Mouse (Mus musculus) ovary, adult 18-20 months (tissue): ENCODE data around the gene 4930430A15Rik.

Experiments used
- DNase-seq: peaks from one replicate; pipeline ENCODE4 v3.0.0; 2022; ENCODE audit warnings: low spot score, mixed read lengths

4930430A15Rik gene

DNA sequence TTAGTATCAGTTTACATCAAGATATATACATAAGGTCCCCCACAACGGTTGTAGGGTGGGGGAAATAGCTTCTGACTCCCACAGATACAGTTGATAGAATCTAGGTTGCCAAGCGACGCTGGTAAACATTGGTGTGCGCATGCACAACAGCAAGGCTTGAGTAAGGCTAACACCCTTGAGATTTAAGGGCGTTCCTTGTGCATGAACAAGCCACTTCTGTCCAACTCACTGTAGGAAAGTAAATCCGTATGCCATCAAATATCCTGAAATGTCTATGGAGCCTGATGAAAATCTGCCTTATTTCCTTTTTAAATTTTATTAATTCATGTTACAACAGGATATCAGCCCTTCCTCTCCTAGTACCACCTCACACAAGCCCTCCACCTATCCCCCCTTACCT, at the start of gene 4930430A15Rik:
4930430A15Rik (minus strand) TSS at position 101 of the 400 bp plus-strand sequence.
- no peak for DNase-seq

DNA sequence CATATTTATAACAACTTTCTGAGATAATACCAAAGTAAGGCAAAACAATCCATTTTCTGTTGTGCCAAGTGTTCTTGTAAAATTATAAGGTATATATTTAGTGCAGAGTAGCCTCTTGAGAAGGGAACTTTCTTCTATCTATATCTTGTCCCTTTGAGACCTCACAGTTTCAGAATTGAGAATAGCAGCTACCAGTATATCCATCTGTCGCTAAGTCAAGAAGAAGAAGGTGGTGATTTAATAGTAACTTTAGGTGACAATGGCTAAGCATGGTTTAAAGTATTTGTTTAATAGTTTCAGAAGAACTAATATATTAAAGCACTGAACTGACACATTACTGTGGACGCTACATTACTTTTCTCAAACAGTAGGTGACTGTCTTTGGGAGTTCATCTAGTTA, 44.6 kb upstream of the 4930430A15Rik start, which contains the start of gene Olfr1277:
Olfr1277 (minus strand) TSS at position 101 of the 400 bp plus-strand sequence.
- DNase-seq, result no peak

DNA sequence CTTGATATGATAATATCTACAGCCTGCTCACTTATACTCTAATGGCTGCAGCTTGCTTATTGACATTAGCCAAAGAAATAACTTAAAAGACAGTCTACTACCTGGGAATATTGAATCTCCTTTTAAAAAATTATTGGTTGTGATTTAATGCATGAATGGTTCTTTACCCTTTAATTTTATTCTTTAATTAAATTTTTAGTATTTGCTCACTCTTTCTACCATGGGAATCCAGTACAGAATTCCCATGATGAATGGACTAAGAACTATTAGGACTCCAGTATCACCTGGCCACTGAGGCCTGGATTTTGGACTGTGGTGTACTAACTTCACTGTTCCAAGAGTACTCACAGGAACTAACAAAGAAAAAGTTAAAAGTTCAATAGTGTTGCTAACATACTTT, 24.8 kb upstream of the 4930430A15Rik start, which contains the start of gene Olfr1276:
Olfr1276 (plus strand) TSS at position 301 of the 400 bp plus-strand sequence.
- DNase-seq, result no peak

DNA sequence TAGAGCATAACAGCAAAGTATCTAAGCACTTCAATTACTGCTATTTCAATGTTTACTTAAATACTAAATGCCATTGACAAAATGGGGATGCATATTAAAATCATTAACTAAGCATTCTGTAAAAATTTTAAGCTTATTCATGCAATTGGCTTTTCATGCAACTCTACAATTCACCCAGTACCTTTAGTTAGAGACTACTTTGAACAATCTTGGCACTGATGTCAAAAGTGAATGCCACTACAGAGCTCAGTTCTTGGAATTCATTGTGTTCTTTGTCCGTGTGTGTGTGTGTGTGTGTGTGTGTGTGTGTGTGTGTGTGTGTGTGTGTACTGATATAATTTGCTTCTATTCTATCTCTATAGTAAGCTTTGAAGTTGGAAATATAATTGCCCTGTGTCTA, 5.8 kb upstream of the 4930430A15Rik start, which contains the start of gene Olfr1275:
Olfr1275 (minus strand) TSS at position 101 of the 400 bp plus-strand sequence.
- no peak for DNase-seq

DNA sequence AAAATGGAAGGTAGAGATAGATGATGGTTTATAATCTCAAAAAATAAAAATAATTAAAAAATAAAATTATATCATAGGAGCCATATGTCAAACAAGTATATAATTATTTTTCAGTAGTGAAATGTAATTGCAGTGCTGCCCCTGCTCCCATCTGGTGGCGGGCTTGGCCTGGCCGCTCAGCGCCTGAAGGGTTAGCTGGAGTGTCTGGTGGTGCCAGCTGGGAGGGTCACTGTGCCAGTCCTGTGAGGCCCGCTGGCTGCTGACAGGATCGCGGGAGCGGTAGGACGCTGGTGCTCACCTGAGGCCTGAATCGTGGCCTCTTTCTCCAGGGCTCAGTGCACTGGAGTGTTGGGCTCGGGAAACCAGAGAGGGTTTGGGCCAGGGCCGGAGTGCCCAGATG, 47.3 kb downstream of the 4930430A15Rik start:
- no peak for DNase-seq

DNA sequence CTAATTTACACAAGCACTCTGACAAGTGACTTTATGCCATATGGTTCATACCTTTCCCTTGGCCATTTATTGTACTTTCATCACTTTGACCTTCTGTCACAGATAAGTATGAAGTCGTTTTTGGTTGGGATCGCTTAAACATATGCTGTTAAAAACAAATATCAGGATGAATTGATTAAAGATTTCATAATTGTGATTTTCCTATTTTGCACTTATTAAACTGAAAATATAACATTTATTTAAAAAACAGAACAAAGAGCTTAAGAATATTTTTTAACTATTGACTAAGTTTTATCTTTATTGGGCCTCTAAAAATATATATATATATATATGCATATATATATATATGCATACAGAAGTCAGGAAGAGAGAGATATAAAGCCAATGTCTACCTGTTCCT, 76.6 kb downstream of the 4930430A15Rik start, which contains the start of gene Gm15130:
Gm15130 (minus strand) TSS at position 101 of the 400 bp plus-strand sequence.
- DNase-seq, result no peak

DNA sequence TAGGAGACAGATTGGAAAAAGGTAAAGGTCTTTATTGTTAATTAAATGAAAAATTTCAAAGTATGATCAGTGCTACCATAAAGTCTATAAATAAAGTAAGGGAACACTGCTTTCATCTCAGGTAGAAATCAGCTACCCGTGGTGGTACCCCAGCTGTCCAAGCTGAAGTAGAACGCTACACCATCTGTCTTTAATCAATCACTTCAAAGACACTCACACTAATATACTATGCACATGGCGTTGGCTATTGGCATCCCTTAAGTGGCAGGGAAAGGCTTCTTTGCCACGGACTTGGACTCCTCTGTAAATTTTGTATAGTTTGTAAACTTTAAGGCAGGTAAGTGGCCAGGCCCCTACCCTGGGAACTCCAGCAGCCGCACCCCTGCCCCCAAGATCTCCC, 93.7 kb downstream of the 4930430A15Rik start:
- DNase-seq, result no peak
